Mouse (Mus musculus): Measurements from ENCODE around the gene Ssu72. TPM values are rescaled to one million over a fixed set of nuclear protein-coding genes. Genes with fewer than 3 reads are reported as not detected.

Ssu72 gene
- total RNA-seq, 2 experiments from 2014 or later: 50.8 to 51.4 TPM

GRCm38 (mm10) chr4:155746575-155747490 lies 42.2 kb downstream of the Ssu72 start:
- no peak for DNase-seq

DNA sequence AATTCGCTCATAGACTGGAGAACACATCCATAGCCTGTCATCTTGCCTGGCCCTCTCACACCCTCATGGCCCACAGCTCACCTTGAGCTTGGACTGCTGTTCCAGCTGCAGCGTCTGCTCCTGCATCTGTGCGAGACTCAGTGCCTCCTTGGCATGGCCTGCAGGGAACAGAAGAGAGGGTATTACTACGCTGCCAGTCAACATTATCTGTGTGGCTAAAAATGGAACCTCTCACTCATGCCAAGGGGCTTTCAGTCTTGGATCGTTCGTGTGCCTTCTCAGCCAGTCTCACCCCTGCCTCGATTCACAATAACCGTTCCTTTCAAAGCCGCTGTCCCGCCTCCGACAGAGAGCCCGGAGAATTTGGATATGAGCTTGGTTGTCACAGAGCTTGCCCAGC lies 52.4 kb downstream of the Ssu72 start:
- no peak for DNase-seq

DNA sequence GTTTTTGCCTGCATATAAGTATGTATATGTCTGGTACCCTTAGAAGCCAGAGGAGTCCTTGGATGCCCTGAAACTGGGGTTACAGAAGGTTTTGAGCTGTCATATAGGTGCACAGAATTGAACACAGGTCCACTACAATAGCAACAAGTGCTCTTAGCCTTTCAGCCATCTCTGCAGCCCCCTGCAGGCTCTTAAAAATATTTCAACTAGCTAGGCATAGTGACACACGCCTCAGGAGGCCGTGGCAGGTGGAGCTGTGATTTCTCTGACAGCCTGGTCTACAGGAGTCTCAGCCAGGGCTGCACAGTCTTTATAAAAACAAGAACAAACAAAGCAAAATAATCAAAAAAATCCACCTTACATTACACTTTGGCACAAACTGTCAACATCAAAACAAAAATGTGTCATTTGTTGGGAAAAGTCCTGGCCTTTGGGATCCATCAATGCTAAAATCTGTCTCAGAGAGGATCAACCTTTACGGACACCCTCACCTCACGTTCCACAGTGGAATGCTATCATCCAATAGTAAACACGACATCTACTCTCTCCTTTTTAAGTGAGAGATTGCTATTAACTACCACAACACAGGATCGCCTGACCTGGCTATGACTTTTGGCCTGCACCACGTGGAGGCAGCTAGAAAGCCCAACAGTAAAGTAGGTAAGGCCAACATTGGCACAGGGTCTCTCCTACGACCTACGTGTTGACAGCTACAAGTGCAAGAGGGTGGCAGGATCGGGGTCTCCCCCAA lies 55.4 kb downstream of the Ssu72 start:
- no peak for DNase-seq

DNA sequence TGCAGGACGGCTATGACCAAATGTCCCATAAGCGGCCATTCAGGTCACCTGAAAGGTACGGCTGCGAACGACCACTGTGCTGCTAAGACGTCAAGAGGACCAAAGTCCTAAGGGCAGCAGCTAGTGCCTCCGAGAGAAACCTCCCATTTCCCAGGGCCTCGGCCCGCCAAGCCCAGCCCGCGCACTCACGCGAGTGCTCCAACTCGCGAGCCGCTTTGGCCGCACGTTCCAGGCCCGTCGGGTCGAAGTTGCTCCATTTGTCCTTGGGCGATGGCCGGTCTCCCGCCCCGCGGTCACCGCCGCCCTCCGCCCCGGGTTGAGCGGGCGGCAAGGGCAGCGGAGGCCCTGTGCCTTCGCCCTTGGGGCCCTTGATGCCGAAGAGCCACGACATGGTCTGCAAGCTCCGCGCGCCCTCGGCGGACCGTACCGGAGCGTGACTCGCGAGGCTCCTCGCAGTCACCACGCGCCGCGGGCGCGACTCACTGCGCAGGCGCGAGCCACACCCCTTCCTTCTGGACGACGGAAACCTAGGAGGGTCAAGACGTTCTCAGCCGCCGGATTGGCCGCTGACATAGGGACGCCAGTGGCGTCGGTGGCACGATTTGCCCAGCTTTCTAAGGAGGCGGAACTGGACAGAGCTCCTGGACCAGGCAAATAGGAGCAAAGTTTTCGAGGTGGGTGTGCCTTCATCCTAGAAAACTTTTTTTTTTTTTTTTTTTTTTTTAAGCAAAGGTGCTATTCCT lies 56.2 kb downstream of the Ssu72 start, which contains the start of gene Atad3a:
Gene Atad3a, minus strand, starts transcription at position 481 of the 743 bp plus-strand sequence.
- DNase-seq: peak; percentile 98

GRCm38 (mm10) chr4:155761356-155762099 lies 56.9 kb downstream of the Ssu72 start:
- no peak for DNase-seq

- no peak for DNase-seq
Measured at GRCm38 (mm10) chr4:155762357-155762756, 57.8 kb downstream of the Ssu72 start.

DNA sequence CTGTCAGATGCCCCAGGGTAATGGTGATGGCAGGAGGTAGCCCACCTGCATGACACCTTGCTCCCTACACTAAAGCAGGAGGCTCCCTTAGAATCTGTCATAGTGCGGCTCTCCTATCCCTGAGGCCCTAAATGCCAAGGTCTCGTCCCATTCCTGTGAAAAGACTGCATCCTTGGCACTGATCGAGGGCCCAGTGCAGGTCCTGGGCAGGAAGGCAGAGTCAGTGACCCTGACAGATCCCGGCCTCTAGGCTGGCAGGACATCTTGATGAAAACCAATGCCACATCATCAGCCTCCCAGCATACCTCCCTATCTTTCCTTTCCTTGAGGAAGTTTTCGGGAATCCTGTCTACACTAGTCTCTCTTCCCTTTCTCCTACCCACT lies 64.9 kb downstream of the Ssu72 start:
- DNase-seq: no peak

DNA sequence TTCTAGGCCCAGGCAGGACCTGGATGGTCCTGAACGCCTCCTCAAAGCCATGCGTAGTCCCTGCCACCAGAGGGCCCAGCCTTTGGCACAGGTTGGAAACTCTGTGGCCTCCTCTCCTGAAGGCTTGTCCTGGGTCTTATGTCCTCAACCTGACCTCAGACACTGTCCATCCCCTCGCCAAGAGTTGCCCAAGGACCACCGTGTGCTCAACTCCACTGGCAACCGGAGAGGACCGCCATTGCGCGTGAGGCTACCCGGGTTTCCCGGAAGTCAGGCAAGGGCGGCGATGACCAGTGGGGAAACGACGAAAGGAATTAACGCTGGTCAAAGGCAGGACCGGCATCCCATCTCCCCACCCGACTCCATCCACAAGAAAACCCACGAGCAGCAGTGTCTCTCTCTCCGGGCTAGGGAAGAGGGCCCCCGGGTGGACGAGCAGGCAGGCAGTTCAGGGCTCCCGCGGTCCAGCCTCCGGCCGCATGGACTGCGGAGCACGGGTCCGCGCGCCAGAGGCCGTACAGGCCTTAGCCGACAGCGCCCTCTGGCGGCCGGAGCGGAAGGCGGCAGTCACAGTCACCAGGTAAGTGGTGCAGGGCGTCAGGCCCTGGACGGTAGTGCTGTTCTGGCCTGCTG lies 65.4 kb downstream of the Ssu72 start:
- peak; percentile 94 for DNase-seq

- peak; percentile 74 for DNase-seq
Measured at GRCm38 (mm10) chr4:155770626-155771025, 66.0 kb downstream of the Ssu72 start.

GRCm38 (mm10) chr4:155771706-155772105 lies 67.1 kb downstream of the Ssu72 start:
- DNase-seq: no peak

DNA sequence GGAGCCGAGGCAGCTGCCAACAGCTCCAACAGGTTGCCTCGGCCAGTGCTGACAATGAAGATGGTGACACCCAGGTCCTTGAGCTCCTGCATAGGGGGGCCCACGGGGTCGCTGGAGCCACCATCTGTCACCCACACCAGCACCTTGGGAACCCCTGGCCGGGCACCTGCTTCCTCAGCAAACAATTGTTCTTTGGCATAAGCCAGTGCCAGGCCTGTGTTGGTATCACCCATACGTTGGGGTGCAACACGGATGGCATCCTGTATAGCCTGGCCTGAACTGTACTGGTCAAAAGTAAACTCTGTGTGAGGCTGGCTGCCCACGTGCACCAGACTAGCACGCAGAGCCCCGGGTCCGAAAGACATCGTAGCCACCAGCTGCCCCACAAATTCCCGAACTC lies 68.2 kb downstream of the Ssu72 start:
- DNase-seq: no peak

DNA sequence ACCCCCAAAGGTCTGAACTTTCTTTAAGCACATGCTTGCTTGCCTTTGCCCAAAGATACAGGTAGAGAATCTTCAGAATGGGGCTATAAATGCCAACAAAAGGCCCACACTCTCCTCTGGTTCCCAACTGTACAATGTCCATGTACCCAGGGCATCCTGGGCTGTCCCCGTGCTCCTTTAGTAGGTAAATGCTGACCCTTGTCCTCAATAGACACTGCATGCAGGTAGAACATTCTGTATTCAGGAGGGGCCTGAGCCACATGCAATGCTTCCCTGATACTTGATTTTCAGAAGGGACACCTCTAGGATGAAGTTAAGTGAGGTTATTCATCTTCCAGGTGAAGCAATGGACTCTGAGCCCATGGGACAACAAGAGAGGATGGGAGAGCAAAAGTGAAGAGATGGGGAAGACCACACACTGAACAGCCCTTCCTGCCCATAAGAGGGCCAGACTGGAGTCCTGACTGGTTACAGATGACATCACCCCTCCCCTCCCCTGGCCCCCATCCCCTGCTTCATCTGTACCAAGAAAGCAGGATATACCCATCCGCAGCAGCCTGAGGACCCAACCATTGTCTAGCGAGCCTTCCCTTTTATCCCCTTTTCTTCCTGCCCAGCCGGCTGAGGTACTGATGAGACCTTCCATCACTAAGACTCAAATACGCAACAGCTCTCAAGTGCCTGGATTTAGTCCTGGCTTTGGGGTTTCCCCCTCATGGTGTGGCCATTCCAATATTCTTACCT lies 68.9 kb downstream of the Ssu72 start:
- no peak for DNase-seq

DNA sequence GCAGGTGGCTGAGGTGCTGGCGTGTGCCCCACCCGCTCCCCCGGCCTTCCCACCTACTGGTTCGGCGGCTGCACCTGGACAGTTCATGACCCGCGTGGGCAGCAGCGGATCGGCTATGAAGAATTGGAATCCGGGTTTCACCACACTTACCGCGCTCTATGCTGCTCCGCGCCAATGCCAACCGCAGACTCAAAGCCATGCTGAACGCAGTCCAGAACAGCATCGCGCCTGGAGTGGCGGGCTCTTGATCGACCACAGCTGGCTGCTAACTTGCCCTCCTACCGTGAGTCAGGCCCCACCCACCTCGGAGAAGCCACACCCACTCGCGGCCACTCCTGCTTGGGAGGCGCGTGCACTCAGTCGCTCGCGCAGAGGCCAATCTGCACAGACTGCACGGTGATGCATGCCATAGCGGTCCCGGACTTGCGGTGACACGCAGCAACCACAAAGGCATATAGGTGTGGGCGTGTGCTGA lies 69.7 kb downstream of the Ssu72 start, which contains the start of gene Vwa1:
Gene Vwa1, minus strand, starts transcription at position 419 of the 475 bp plus-strand sequence.
- DNase-seq: peak; percentile 90

DNA sequence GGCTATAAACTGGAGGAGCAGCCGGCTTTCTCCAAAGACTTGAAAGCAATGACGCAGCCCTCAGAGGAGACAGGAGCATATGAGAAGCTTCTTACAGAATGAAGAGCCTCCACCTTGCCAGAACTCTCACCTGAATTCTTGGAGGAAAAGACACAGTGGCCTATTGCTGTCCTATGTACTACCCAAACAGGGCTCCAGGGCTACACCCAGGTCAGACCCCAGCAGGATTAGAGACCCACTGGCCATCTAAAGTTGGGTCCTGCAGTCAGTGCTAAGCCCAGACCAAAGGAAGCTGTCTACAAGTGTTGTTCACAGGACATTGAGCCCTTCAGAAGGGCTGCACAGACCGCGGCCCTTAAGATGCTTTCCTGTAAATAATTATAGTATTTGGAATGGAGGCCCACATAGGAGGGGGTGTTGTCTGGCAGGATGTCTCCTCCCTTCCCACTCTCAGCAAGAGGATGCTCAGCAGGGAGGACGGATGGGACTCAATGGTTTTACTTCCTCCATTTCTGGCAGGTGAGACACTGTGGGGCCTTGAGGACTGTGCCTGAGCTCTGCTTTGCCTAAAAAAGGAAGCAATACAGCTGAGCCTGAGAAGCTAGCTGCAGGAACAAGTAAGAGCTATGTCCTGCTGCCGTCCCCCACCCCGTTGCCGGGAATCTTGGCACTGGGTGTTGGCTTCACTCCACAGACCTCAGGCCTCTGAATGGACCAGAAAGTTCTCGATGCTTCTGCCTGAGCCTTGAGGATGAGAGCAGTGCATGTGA lies 70.6 kb downstream of the Ssu72 start:
- DNase-seq: peak; percentile 69

DNA sequence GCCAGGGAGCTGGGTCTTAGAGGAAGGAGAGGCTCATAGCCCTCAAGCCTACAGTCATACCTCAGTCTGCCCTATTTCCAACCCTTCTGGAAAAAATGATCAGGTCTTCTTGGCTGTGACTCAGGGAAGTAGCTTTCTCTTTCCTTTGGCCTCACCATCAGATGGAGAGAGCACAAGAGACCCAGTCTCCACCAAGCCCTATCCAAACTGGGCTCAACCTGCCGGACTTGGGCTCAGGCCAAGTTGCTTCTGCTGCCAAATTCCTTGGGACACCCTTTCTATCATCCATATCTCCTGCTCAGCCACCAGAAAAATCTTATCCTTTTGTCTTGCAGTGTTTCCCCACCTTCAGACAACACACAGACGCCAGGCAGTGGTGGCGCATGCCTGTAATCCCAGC lies 71.3 kb downstream of the Ssu72 start:
- peak; percentile 57 for DNase-seq

- DNase-seq: no peak
Measured at GRCm38 (mm10) chr4:155776704-155777335, 72.2 kb downstream of the Ssu72 start.

- no peak for DNase-seq
Measured at GRCm38 (mm10) chr4:155777816-155778215, 73.2 kb downstream of the Ssu72 start.

- no peak for DNase-seq
Measured at GRCm38 (mm10) chr4:155779498-155779897, 74.9 kb downstream of the Ssu72 start.

- peak; percentile 78 for DNase-seq
Measured at GRCm38 (mm10) chr4:155780895-155781294, 76.3 kb downstream of the Ssu72 start.

All from gastrocnemius, postnatal 10 days (tissue).